Mouse (Mus musculus) v-Abl transformed pro-B cells (cell line): ENCODE measurements at regions not wholly inside any gene's neighbourhood (a gene's known extent, or its start where the extent isn't known, plus 50 kb on each side); places are given as distances from the start of the nearest gene placed in this dataset.

Experiments
- in situ Hi-C, 2 experiments: fragments of 400-800 bp; cut with MboI; formaldehyde crosslinking; loops; one replicate each; pipeline ENCODE4 v1.15.1; 2025; ENCODE audit not compliant: unreplicated experiment in 2 of 2

- in situ Hi-C loops = no loop called here
Observed at GRCm38 (mm10) chr2:12808466-12808865, 115.4 kb upstream of the Pter start.

DNA sequence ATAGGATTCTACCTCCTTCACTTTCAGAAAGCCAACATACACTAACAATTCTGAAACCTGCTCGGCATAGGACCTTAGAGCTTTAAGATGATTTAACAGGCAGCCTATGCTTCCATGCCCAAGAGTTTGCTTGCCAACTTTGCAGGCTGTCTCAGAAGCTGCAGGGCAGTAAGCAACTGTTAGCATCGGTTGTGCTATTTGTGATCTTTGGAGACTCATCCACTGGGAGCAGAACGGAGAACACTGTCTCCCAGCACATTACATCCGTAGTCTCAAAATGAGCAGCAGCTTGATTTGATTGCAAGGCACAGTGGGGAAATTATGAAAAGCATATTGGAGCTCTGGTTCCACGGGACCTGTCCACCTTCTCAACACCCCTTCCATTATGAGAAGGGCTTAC is 108.5 kb upstream of the Pter start:
- in situ Hi-C loops = no loop called here

GRCm38 (mm10) chr2:12825902-12826301 is 97.9 kb upstream of the Pter start:
- in situ Hi-C loops = no loop called here

DNA sequence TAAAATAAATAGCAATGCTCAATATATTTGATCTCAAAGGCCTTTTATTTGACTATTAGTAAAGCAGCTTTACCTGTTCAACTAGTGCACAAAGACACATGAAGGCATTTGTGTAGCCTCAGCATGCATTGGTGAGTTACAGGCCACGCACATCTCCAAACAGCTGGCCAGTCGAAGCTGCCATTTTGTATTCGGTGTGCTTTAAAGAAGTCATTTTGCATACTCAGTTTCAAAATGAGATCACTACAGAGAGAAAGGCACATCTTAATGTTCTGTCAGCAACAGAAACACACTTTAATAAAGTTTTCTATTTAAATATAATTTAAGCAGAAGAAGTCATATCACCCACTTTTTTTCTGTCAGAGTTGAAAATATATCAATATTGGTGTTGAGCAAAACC is 90.3 kb upstream of the Pter start:
- in situ Hi-C loops = no loop called here

DNA sequence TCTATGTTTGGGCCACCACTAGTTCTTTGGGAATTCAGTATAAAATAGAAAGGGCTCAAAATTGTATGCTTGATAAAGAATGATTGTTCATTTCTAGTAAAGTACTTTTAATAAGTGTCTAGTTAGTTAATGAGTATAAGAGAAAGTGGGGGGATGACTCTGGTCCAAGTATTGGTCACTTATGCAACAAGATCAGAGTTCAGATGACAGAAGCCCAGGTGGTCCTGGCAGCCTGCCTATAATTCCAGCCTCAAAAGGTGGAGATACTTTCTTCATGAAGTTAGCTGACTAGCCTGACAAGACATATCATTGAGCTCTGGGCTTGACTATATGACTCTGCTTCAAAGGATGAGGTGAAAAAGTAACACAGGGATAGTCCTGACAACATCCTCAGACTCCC is 57.3 kb upstream of the Pter start:
- in situ Hi-C loops = no loop called here

GRCm38 (mm10) chr2:12868772-12869171 is 55.1 kb upstream of the Pter start:
- in situ Hi-C loops = no loop called here
